Mouse (Mus musculus) neural tube, embryonic 11.5 days (tissue): ENCODE data around the gene Gprc5a. TPM values are rescaled to one million over a fixed set of nuclear protein-coding genes. Genes with fewer than 3 reads are reported as not detected.

Experiments
- ATAC-seq: fragments of 200-750 bp; cut with Nextera tagmentation; 2 replicates; pipeline ENCODE4 v1.8.0; 2017; ENCODE audit warnings: moderate number of reproducible peaks, mild to moderate bottlenecking, moderate TSS enrichment, moderate library complexity; ENCODE audit not compliant: insufficient read depth, low FRiP score, low TSS enrichment
- DNase-seq: peaks from one replicate; pipeline ENCODE4 v3.0.0-alpha.2; 2015; ENCODE audit warnings: low spot score
- H3K27ac ChIP-seq: fragments of 300-500 bp; sonication (generic); 2 replicates; pipeline ENCODE4 v1.5.1; 2014; ENCODE audit warnings: low read depth, mild to moderate bottlenecking, low read length
- H3K27me3 ChIP-seq: fragments of 300-500 bp; sonication (generic); 2 replicates; pipeline ENCODE4 v1.6.1; 2014; ENCODE audit warnings: mild to moderate bottlenecking, low read length, mixed read lengths; ENCODE audit not compliant: control insufficient read depth, insufficient read depth
- H3K36me3 ChIP-seq: fragments of 300-500 bp; sonication (generic); 2 replicates; pipeline ENCODE4 v1.6.1; 2014; ENCODE audit warnings: mild to moderate bottlenecking, low read length, moderate library complexity, mixed read lengths; ENCODE audit not compliant: control insufficient read depth, insufficient read depth
- H3K4me1 ChIP-seq: fragments of 300-500 bp; sonication (generic); 2 replicates; pipeline ENCODE4 v1.6.1; 2014; ENCODE audit warnings: low read length, mixed read lengths; ENCODE audit not compliant: control insufficient read depth, insufficient read depth
- H3K4me2 ChIP-seq: fragments of 300-500 bp; sonication (generic); 2 replicates; pipeline ENCODE4 v1.6.1; 2014; ENCODE audit warnings: low read depth, mild to moderate bottlenecking, moderate library complexity
- H3K4me3 ChIP-seq: fragments of 300-500 bp; sonication (generic); 2 replicates; pipeline ENCODE4 v1.5.1; 2014; ENCODE audit warnings: low read depth, low read length
- H3K9ac ChIP-seq: fragments of 300-500 bp; sonication (generic); 2 replicates; pipeline ENCODE4 v1.6.1; 2014; ENCODE audit warnings: mild to moderate bottlenecking, low read length
- H3K9me3 ChIP-seq: fragments of 300-500 bp; sonication (generic); 2 replicates; pipeline ENCODE4 v1.6.1; 2016; ENCODE audit warnings: low read length; ENCODE audit not compliant: control insufficient read depth
- WGBS: fragments of 180-500 bp; shearing (Covaris S2); extraction: QIAGEN DNeasy Blood & Tissue Kit; methylation state at CpG from one replicate; pipeline ENCODE4 v1.1.7; 2014; 5-methylcytosine and 5-hydroxymethylcytosine counted together
- polyA plus RNA-seq: library from polyadenylated mRNA; unstranded; fragments of >200 nt; fragmentation: Nextera tagmentation; extraction: Ambion mirVana; gene quantifications from 2 replicates; pipeline ENCODE4 v1.2.1, GENCODE M21; 2014

Gprc5a gene
- polyA plus RNA-seq, 1 experiment from 2014 or later = 5.8 TPM

DNA sequence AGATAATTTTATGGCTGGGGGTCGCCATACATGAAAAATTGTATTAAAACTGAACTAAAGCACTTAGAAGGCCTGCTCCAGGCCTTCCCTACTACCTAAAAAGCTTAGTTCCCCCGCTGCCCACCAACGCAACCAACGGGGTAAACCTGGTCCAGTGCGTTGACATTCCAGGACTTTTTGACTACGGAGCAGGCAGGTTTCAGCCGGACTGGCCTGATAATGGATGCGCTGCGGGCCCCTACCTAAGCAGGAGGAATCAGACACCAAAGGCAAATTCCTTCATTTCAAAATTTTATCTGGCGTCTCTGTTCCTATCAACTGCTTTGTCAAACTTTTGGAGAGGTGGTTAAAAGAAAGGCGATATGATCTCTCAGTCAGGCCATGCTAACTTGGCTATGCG lies 830 bp upstream of the Gprc5a start:
- no peak overlapping the region for H3K4me3 ChIP-seq
- 0 out of 2 replicates have a peak, but pooled peaks cover 2% of the 10 kb centered on the region for H3K27me3 ChIP-seq
- WGBS = 70% methylated on average over 12 of the region's 12 CpGs

DNA sequence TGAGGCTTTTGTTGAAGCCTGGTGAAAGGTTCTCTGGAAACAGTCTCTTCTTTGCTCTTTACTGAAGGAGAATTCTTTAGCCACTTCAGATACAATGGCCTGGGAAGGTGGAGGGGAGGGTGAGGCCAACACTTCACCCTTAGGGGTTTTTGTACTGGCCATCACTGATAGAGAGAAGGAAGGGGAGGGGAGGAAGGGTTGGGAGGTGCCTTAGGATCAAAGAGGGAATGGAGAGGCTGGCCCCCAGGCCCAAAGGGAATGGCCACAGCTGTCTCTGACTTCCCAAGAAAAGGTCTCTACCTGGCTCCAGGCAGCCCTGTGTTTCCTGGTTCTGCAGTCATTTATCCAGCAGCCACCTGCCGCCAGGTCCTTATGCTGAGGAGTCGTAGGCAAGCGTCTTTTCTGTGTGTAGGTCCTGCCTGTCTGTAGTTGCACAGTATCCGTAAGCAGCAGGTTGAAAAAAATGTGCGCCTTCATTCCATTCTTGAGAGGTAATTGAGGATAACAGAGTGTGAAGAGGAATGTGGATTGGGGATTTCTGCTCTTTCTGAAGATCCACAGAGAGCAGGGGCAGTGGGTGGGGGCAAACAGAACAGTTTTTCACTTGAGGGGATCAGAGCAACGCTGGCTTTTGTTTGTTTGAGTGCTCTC lies 1.5 kb downstream of the Gprc5a start:
- WGBS = 17% methylated on average over 6 of the region's 6 CpGs
- no peak for DNase-seq
- H3K4me3 ChIP-seq = no peak overlapping the region
- H3K27me3 ChIP-seq = 0 out of 2 replicates have a peak, but pooled peaks cover 2% of the 10 kb centered on the region
- ATAC-seq = no peak
- no peaks in the 10 kb centered on the region for H3K9me3 ChIP-seq
- no peak overlapping the region for H3K27ac ChIP-seq
- H3K9ac ChIP-seq = no peak overlapping the region
- H3K36me3 ChIP-seq = no peaks in the 10 kb centered on the region
- peaks cover 12% of the 10 kb centered on the region; the same call in 1 of the 2 replicates for H3K4me1 ChIP-seq
- H3K4me2 ChIP-seq = 0 out of 2 replicates have a peak overlapping the region, but pooled peaks have one; percentile 12

More for the DNA sequence above, 830 bp upstream of the Gprc5a start:
- H3K4me1 ChIP-seq = peaks cover 12% of the 10 kb centered on the region; the same call in 1 of the 2 replicates
- 0 out of 2 replicates have a peak, but pooled peaks have one; percentile 24 for ATAC-seq
- DNase-seq = no peak
- H3K27ac ChIP-seq = no peak overlapping the region
- H3K36me3 ChIP-seq = no peaks in the 10 kb centered on the region
- no peak overlapping the region for H3K9ac ChIP-seq
- no peaks in the 10 kb centered on the region for H3K9me3 ChIP-seq
- no peak overlapping the region for H3K4me2 ChIP-seq

- H3K4me1 ChIP-seq = peaks cover 12% of the 10 kb centered on the region; the same call in 1 of the 2 replicates
- no peak overlapping the region for H3K4me3 ChIP-seq
- ATAC-seq (no peak), DNase-seq (no peak)
- no peak overlapping the region for H3K27ac ChIP-seq
- H3K4me2 ChIP-seq = no peak overlapping the region
- H3K27me3 ChIP-seq = 0 out of 2 replicates have a peak, but pooled peaks cover 2% of the 10 kb centered on the region
- no peaks in the 10 kb centered on the region for H3K9me3 ChIP-seq
- 79% methylated on average over 4 of the region's 5 CpGs for WGBS
- no peaks in the 10 kb centered on the region for H3K36me3 ChIP-seq
- no peak overlapping the region for H3K9ac ChIP-seq
Observed at GRCm38 (mm10) chr6:135068221-135068620, 2.8 kb downstream of the Gprc5a start.

DNA sequence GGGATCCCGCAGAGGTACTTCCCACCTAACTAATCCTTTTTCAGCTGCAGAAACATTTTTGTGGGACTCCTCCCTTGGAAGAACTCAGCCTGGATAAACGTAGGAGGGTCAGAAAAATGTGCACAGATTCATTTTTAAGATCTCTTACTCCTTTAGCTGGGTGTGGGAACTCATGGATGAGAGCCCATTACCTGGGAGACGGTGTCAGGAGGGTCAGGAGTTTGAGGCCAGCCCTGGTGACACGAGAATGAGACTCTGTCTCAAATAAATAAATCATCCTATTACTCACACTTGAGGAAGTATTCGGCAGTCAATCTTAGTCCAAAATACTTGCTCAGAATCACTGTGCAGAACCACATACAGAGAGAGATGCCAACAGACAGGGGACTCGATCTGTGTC lies 4.4 kb downstream of the Gprc5a start:
- H3K4me2 ChIP-seq = no peak overlapping the region
- H3K4me1 ChIP-seq = peaks cover 12% of the 10 kb centered on the region; the same call in 1 of the 2 replicates
- ATAC-seq = no peak
- no peak overlapping the region for H3K9ac ChIP-seq
- H3K36me3 ChIP-seq = no peaks in the 10 kb centered on the region
- H3K4me3 ChIP-seq = no peak overlapping the region
- H3K9me3 ChIP-seq = no peaks in the 10 kb centered on the region
- no peak overlapping the region for H3K27ac ChIP-seq
- 63% methylated on average over 6 of the region's 6 CpGs for WGBS
- no peak for DNase-seq
- 0 out of 2 replicates have a peak, but pooled peaks cover 2% of the 10 kb centered on the region for H3K27me3 ChIP-seq

DNA sequence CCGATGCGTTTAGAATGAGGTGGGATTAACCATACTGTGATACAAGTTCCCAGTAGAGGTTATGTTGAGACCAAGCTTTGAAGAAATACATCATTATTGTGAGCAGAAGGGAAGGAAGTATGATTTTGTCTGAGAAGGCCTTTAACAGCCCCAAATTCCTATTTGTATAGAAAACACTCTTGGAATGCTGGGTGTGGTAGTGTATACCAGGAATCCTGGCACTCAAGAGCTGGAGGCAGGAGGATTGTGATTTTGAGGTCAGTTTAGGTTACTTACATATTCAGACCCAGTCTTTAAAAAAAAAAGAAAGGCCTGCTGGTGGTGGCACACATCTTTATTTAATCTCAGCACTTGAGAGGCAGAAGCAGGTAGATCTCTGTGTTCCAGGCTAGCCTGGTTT lies 4.9 kb downstream of the Gprc5a start:
- H3K9me3 ChIP-seq = no peaks in the 10 kb centered on the region
- peaks cover 12% of the 10 kb centered on the region; the same call in 1 of the 2 replicates for H3K4me1 ChIP-seq
- no peak overlapping the region for H3K4me3 ChIP-seq
- H3K36me3 ChIP-seq = no peaks in the 10 kb centered on the region
- H3K27ac ChIP-seq = no peak overlapping the region
- DNase-seq = no peak
- no peak overlapping the region for H3K4me2 ChIP-seq
- H3K27me3 ChIP-seq = 0 out of 2 replicates have a peak, but pooled peaks cover 2% of the 10 kb centered on the region
- 90% methylated on average over 2 of the region's 2 CpGs for WGBS
- ATAC-seq = no peak
- no peak overlapping the region for H3K9ac ChIP-seq

GRCm38 (mm10) chr6:135074405-135074947 lies 9.0 kb downstream of the Gprc5a start:
- no peak overlapping the region for H3K9ac ChIP-seq
- H3K9me3 ChIP-seq = no peaks in the 10 kb centered on the region
- no peak overlapping the region for H3K27ac ChIP-seq
- WGBS = 73% methylated on average over 6 of the region's 6 CpGs
- DNase-seq (no peak), ATAC-seq (no peak)
- H3K4me3 ChIP-seq = no peak overlapping the region
- no peak overlapping the region for H3K4me2 ChIP-seq
- no peaks in the 10 kb centered on the region for H3K27me3 ChIP-seq
- H3K4me1 ChIP-seq = no peaks in the 10 kb centered on the region
- H3K36me3 ChIP-seq = no peaks in the 10 kb centered on the region

GRCm38 (mm10) chr6:135076202-135076601 lies 10.8 kb downstream of the Gprc5a start:
- ATAC-seq (peak; percentile 66; the same call in 1 of the 2 replicates), DNase-seq (no peak)
- Histone ChIP-seq H3K27ac (no peak overlapping the region), H3K36me3 (no peaks in the 10 kb centered on the region), H3K4me3 (no peak overlapping the region), H3K27me3 (no peaks in the 10 kb centered on the region), H3K4me1 (no peaks in the 10 kb centered on the region), H3K4me2 (no peak overlapping the region), H3K9ac (no peak overlapping the region), H3K9me3 (no peaks in the 10 kb centered on the region)
- 26% methylated on average over 3 of the region's 3 CpGs for WGBS

DNA sequence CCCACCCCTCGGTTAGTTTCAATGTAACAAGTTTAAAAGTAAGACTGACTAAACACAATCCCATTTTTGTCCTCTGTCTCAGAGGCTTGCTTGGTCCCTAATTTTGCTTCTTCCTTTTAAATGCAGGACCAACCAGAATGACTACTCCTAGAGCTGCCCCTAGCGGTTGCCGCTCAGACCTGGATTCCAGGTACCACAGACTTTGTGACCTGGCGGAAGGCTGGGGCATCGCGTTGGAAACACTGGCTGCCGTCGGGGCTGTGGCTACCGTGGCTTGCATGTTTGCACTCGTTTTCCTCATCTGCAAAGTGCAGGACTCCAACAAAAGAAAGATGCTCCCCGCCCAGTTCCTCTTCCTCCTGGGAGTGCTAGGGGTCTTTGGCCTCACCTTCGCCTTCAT lies 13.0 kb downstream of the Gprc5a start:
- DNase-seq (no peak), ATAC-seq (no peak)
- WGBS = 57% methylated on average over 12 of the region's 12 CpGs
- no peaks in the 10 kb centered on the region for H3K9me3 ChIP-seq
- H3K4me1 ChIP-seq = no peaks in the 10 kb centered on the region
- no peak overlapping the region for H3K4me2 ChIP-seq
- no peak overlapping the region for H3K9ac ChIP-seq
- no peak overlapping the region for H3K27ac ChIP-seq
- H3K27me3 ChIP-seq = no peaks in the 10 kb centered on the region
- H3K4me3 ChIP-seq = no peak overlapping the region
- H3K36me3 ChIP-seq = no peaks in the 10 kb centered on the region
